Mouse (Mus musculus) midbrain, embryonic 16.5 days (tissue): ENCODE results near the gene Lgals8. TPM values are rescaled to one million over a fixed set of nuclear protein-coding genes. Genes with fewer than 3 reads are reported as not detected.
"Not testable (repeated sequence)": the region's sequence is repeated elsewhere in the genome, so short reads cannot be mapped to it uniquely, and the experiment has no call there.

ENCODE experiments used
- ATAC-seq: fragments of 200-750 bp; cut with Nextera tagmentation; 2 replicates; pipeline ENCODE4 v1.8.0; 2017; ENCODE audit warnings: moderate TSS enrichment
- H3K27ac ChIP-seq: fragments of 300-500 bp; sonication (generic); 2 replicates; pipeline ENCODE4 v1.5.1; 2014; ENCODE audit warnings: mild to moderate bottlenecking, low read length, mixed read lengths
- H3K27me3 ChIP-seq: fragments of 300-500 bp; sonication (generic); 2 replicates; pipeline ENCODE4 v1.6.1; 2014; ENCODE audit warnings: low read depth, low read length, mixed read lengths; ENCODE audit not compliant: control insufficient read depth, insufficient read depth
- H3K36me3 ChIP-seq: fragments of 300-500 bp; sonication (generic); 2 replicates; pipeline ENCODE4 v1.6.1; 2014; ENCODE audit warnings: mild to moderate bottlenecking, low read length, moderate library complexity, mixed read lengths; ENCODE audit not compliant: control insufficient read depth, insufficient read depth
- H3K4me1 ChIP-seq: fragments of 300-500 bp; sonication (generic); 2 replicates; pipeline ENCODE4 v1.6.1; 2014; ENCODE audit warnings: mild to moderate bottlenecking, low read length, mixed read lengths; ENCODE audit not compliant: control insufficient read depth, insufficient read depth
- H3K4me2 ChIP-seq: fragments of 300-500 bp; sonication (generic); 2 replicates; pipeline ENCODE4 v1.6.1; 2014; ENCODE audit warnings: mild to moderate bottlenecking, low read length, mixed read lengths
- H3K4me3 ChIP-seq: fragments of 300-500 bp; sonication (generic); 2 replicates; pipeline ENCODE4 v1.5.1; 2014; ENCODE audit warnings: low read depth, mild to moderate bottlenecking, low read length, moderate library complexity, mixed read lengths
- H3K9ac ChIP-seq: fragments of 300-500 bp; sonication (generic); 2 replicates; pipeline ENCODE4 v1.6.1; 2014; ENCODE audit warnings: low read depth, low read length, mixed read lengths
- H3K9me3 ChIP-seq: fragments of 300-500 bp; sonication (generic); replicated peaks from 2 replicates; pipeline ENCODE4 v1.6.1; 2014; ENCODE audit warnings: mild to moderate bottlenecking, low read length, mixed read lengths; ENCODE audit not compliant: control insufficient read depth, poor library complexity, severe bottlenecking
- WGBS: fragments of 180-500 bp; shearing (Covaris S2); extraction: QIAGEN DNeasy Blood & Tissue Kit; methylation state at CpG from one replicate; pipeline ENCODE4 v1.1.7; 2014; 5-methylcytosine and 5-hydroxymethylcytosine counted together
- polyA plus RNA-seq: library from polyadenylated mRNA; unstranded; fragments of >200 nt; fragmentation: Nextera tagmentation; extraction: Ambion mirVana; gene quantifications from 2 replicates; pipeline ENCODE4 v1.2.1, GENCODE M21; 2015

Lgals8 gene
- polyA plus RNA-seq, 1 experiment from 2014 or later = 22.3 TPM

GRCm38 (mm10) chr13:12468488-12468887, 3.7 kb upstream of the Lgals8 start:
- 83% methylated on average over 1 of the region's 1 CpGs for WGBS
- Histone ChIP-seq H3K27me3 (no peaks in the 10 kb centered on the region), H3K9ac (no peak overlapping the region), H3K4me1 (no peaks in the 10 kb centered on the region; the same call in 1 of the 2 replicates), H3K9me3 (no peaks in the 10 kb centered on the region), H3K4me2 (no peak overlapping the region), H3K36me3 (no peaks in the 10 kb centered on the region), H3K27ac (no peak overlapping the region), H3K4me3 (no peak overlapping the region)
- ATAC-seq = no peak

- H3K27me3 ChIP-seq, H3K4me3 ChIP-seq, H3K27ac ChIP-seq, H3K9me3 ChIP-seq, H3K9ac ChIP-seq, H3K4me2 ChIP-seq, H3K36me3 ChIP-seq, ATAC-seq: not testable (repeated sequence)
- WGBS = 95% methylated on average over 6 of the region's 6 CpGs
- H3K4me1 ChIP-seq = peaks cover 12% of the 10 kb centered on the region
Measured at GRCm38 (mm10) chr13:12464159-12464558, 585 bp downstream of the Lgals8 start.

- ATAC-seq = no peak
- Histone ChIP-seq H3K4me1 (peaks cover 12% of the 10 kb centered on the region), H3K36me3 (no peaks in the 10 kb centered on the region), H3K4me3 (no peak overlapping the region), H3K9ac (no peak overlapping the region), H3K9me3 (no peaks in the 10 kb centered on the region), H3K27ac (no peak overlapping the region), H3K4me2 (no peak overlapping the region), H3K27me3 (no peaks in the 10 kb centered on the region)
- WGBS = 75% methylated on average over 4 of the region's 4 CpGs
Measured at GRCm38 (mm10) chr13:12462623-12463022, 2.1 kb downstream of the Lgals8 start.

- H3K9me3 ChIP-seq = no peaks in the 10 kb centered on the region
- peak; percentile 68 for ATAC-seq
- H3K27me3 ChIP-seq = no peaks in the 10 kb centered on the region
- H3K27ac ChIP-seq = peak overlapping the region; percentile 83
- WGBS = 3% methylated on average over 7 of the region's 7 CpGs
- H3K4me2 ChIP-seq = peak overlapping the region; percentile 64
- H3K9ac ChIP-seq = peak overlapping the region; percentile 85
- peaks cover 12% of the 10 kb centered on the region for H3K4me1 ChIP-seq
- H3K4me3 ChIP-seq = peak overlapping the region; percentile 78
- H3K36me3 ChIP-seq = no peaks in the 10 kb centered on the region
Measured at GRCm38 (mm10) chr13:12461730-12462119, 3.0 kb downstream of the Lgals8 start.

GRCm38 (mm10) chr13:12460881-12461729, 3.6 kb downstream of the Lgals8 start:
- no peaks in the 10 kb centered on the region for H3K27me3 ChIP-seq
- H3K9ac ChIP-seq = peak overlapping the region; percentile 85
- H3K27ac ChIP-seq = peak overlapping the region; percentile 83
- H3K9me3 ChIP-seq = no peaks in the 10 kb centered on the region
- peak overlapping the region; percentile 64 for H3K4me2 ChIP-seq
- peak; percentile 96 for ATAC-seq
- no peaks in the 10 kb centered on the region for H3K36me3 ChIP-seq
- H3K4me3 ChIP-seq = peak overlapping the region; percentile 78
- H3K4me1 ChIP-seq = peaks cover 12% of the 10 kb centered on the region
- WGBS = under 1% methylated on average over 59 of the region's 59 CpGs

- Histone ChIP-seq H3K4me1 (peaks cover 12% of the 10 kb centered on the region), H3K27me3 (no peaks in the 10 kb centered on the region), H3K36me3 (no peaks in the 10 kb centered on the region), H3K27ac (peak overlapping the region; percentile 83), H3K9ac (peak overlapping the region; percentile 85), H3K4me2 (peak overlapping the region; percentile 64), H3K9me3 (no peaks in the 10 kb centered on the region), H3K4me3 (peak overlapping the region; percentile 78)
- 8% methylated on average over 8 of the region's 8 CpGs for WGBS
- ATAC-seq = 0 out of 2 replicates have a peak, but pooled peaks have one; percentile 6
Measured at GRCm38 (mm10) chr13:12460443-12460842, 4.3 kb downstream of the Lgals8 start.

- no peak for ATAC-seq
- WGBS = 81% methylated on average over 7 of the region's 7 CpGs
- peaks cover 8% of the 10 kb centered on the region for H3K4me1 ChIP-seq
- H3K4me3 ChIP-seq = no peak overlapping the region
- no peak overlapping the region for H3K27ac ChIP-seq
- H3K36me3 ChIP-seq = peaks cover 10% of the 10 kb centered on the region
- H3K4me2 ChIP-seq = no peak overlapping the region
- H3K9ac ChIP-seq = no peak overlapping the region
- H3K9me3 ChIP-seq = no peaks in the 10 kb centered on the region
- no peaks in the 10 kb centered on the region for H3K27me3 ChIP-seq
Measured at GRCm38 (mm10) chr13:12456711-12457110, 8.0 kb downstream of the Lgals8 start.

- Histone ChIP-seq H3K27me3 (no peaks in the 10 kb centered on the region), H3K4me1 (peaks cover 3% of the 10 kb centered on the region), H3K27ac (no peak overlapping the region), H3K9me3 (no peaks in the 10 kb centered on the region), H3K9ac (no peak overlapping the region), H3K4me2 (no peak overlapping the region), H3K4me3 (no peak overlapping the region), H3K36me3 (peaks cover 20% of the 10 kb centered on the region)
- ATAC-seq = no peak
- WGBS = 89% methylated on average over 7 of the region's 7 CpGs
Measured at GRCm38 (mm10) chr13:12454686-12455390, 9.9 kb downstream of the Lgals8 start.

- WGBS = 90% methylated on average over 14 of the region's 14 CpGs
- Histone ChIP-seq H3K9ac (no peak overlapping the region), H3K4me2 (no peak overlapping the region), H3K36me3 (peaks cover 20% of the 10 kb centered on the region), H3K9me3 (no peaks in the 10 kb centered on the region), H3K27ac (no peak overlapping the region), H3K4me1 (no peaks in the 10 kb centered on the region), H3K27me3 (no peaks in the 10 kb centered on the region), H3K4me3 (no peak overlapping the region)
- no peak for ATAC-seq
Measured at GRCm38 (mm10) chr13:12453150-12453549, 11.6 kb downstream of the Lgals8 start.
